Mouse (Mus musculus): Measurements from ENCODE around the gene Bscl2.

DNA sequence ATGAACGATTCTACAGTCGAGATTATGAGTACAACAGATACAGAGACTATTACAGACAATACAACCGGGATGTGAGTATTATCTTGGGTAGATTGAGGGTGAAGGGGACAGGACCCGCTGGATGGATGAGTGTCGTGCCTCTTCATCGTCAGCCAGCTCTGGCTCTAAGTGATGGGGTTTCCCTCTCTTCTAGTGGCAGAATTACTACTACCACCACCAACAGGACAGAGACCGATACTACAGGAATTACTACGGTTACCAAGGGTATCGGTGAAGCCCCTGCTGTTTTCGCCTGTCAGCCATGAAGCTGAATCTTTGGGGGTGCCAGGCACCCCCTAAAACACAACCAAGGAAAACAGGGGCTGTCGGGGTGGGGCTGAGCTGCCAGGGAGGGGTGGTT, 6.0 kb upstream of the Bscl2 start:
- TF ChIP-seq CTCF (conservative IDR thresholded peaks at IDR 0.05; ENCODE audit: insufficient read depth, insufficient read length, low read depth, low read length) = no peak
- TF ChIP-seq POLR2A (IDR thresholded peaks at IDR 0.05; ENCODE audit: low read depth, low read length) = no peak
